Mouse (Mus musculus) NIH3T3 (cell line): ENCODE data around the gene Ap1s3.
A peak's percentile ranks its signal among the peaks of the same experiment; 100 is the strongest.

ENCODE experiments used
- DNase-seq: peaks from one replicate; pipeline ENCODE4 v3.0.0-alpha.2; 2012; ENCODE audit warnings: low read depth

Gene Ap1s3

DNA sequence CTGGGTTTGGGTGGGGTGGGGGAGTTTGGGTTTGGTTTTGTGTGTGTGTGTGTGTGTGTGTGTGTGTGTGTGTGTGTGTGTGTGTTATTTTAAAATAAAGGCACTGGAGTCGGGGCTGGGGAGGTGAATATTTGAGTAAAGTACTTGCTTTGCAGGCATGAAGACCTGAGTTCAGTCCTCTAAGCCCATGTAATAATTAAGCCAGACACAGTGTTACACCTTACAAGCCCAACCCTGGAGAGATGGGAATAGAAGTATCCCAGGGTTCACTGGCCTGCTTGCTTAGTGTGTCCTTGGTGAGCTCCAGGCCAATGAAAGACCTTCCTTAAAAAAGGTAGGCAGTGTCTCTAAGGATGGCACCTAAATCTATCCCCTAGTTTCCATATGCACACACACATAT is 80.7 kb downstream of the Ap1s3 start:
- no peak for DNase-seq

DNA sequence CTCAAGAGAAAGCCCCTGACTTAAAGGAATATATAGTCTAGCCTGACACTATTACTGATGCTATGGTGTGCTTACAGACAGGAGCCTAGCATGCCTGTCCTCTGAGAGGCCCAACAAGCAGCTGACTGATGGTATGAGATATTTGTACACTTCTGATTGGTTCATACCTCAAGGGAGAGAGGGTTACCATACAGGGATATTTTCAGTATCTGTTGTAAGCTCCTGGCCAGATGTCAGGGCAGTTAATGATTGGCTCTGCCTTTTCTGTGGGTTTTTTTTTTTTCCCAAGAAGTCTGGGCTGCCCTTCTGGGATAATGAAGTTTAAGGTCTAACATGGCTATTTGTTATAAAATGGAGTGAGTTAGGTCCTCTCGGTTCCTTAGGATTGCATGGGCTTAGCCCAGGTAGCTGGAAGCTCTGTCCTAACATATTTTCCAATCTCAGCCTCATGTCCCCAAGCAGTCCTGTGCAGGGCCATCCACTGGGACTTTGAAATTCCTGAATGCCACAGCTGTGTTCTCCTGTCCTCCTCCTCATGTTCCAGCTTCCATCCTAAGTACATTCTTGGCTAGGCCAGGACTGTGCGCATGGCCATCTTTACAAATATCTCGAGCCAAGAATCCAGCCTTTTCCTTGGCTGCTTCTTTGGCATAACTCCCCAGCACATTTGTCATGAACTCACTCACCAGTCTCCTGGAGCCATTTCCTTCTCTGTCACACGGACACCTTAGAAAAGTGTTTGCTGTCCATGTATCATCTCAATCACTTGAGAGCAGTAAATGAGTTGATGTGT is 81.6 kb downstream of the Ap1s3 start:
- DNase-seq = no peak

DNA sequence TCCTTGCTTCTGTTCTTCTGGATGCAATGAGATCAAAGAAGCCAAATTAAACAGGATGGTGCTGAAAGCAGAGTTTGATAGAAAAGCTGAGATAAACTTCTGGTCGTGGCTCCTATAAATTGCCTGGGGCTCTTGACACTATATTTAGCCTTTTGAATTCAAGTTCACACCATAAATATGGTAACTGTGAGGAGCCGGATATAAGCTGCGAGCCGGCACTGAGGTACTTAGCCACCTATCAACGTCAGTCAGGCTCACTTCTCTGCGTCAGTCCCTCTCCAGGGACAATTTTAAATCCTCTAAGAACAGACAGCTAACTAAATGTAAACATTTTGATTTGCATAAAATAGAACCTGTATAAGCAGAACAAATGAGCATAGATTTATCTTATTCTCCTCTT is 82.3 kb downstream of the Ap1s3 start:
- DNase-seq = no peak

DNA sequence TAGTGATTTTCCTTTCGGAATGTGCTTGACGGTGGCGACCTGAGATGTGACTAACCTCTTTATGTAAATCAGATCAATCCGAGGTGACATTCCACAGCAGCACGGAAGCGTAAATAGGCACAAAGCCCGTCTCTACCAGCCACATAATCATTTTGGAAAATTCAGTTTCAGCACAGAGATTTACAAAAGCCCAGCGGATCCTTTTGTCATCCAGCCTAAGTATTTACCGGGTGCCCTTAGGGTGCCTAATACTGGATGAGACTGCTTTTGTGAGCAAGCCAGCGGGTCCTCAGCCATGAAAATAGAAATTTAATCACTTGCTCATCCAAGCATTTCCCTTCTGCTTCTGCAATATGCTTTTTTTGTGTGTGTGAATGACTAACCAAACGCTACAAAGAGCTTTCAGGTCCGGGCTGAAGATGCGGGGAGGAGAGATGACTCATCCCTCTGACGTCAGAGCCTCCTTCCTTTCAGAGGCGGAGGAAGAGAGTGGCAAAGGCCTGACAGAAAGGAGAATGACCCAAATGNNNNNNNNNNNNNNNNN is 90.6 kb downstream of the Ap1s3 start:
- DNase-seq = peak; percentile 72

DNA sequence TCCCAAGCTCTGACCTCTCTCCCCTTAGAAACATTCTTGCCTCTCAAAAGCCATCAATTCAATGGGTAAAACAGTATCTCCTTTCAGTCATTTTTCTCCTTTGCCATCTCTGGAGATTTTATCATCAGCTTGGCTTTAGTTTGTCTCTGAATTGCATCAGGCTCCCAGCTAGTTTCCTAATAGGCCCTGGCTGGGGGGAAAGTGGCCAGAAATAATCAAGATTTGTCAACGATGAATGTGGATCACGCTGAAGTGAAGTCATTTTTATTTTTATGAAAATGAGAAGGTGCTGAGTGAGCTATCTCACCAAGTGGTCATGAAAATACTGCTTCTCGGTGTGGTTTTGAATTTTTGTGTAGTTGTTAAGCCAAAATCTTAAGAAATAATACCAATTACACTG is 94.4 kb downstream of the Ap1s3 start:
- peak; percentile 60 for DNase-seq

DNA sequence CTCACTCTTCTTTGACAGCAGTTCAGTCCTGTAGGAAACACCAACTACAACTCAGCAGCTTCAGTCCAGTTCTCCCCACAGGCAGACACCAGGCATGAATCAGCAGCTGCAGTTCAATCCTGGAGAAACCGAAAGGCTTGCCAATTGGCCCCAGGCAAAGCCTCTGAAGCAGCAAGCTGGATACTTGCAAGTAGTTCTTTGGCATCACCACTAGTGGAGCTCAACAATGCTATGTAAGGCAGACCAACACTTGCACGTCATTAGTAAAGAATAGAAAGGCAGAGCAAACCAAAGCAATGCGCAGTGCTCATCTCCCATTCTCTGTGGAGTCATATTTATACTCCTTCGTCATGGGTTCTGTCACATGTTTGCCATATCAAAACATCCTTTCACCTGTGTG is 99.9 kb downstream of the Ap1s3 start:
- DNase-seq = peak; percentile 50

DNA sequence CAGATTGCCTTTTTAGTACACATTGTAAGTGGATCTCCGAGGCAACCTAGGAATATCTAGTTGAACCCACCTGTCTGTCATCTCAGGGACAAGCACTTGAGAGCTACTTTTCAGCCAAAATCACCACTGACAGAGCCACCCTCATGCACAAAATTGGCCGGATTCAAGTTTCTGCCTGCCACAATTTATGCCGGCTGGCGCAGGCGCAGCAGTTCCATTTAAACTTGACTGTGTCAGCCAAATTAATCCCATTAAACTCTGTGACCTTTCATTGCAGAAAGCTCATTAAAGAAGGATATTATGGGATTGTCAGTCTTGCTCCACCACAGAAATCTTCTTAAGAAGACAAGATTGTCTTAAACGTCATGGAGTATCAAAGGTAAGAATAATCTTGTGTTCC is 100.6 kb downstream of the Ap1s3 start:
- DNase-seq = no peak

DNA sequence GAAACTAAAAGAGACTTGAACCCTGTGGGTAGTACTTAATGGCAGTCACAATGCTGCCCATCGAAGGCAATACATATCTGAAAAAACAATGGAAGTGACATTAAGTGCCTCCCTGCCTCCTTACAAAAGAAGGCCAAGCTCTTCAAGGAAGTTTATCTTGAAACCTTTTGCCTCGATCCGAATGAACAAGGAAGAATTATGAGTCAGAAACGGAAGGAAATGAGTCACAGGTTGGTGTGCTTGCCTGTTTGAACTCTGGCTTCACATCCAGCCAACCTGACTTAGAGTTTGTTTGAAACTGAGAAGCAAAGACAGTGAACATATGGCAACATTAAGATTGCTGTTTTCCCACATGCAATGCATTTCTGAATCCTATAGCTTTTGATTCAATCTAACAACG is 110.6 kb downstream of the Ap1s3 start:
- peak; percentile 14 for DNase-seq
